Mouse (Mus musculus) NIH3T3 (cell line): ENCODE results near the gene Zkscan7.
"Not testable (repeated sequence)": the region's sequence is repeated elsewhere in the genome, so short reads cannot be mapped to it uniquely, and the experiment has no call there.

Experiments used
- DNase-seq: peaks from one replicate; pipeline ENCODE4 v3.0.0-alpha.2; 2012; ENCODE audit warnings: low read depth

The Zkscan7 gene

DNA sequence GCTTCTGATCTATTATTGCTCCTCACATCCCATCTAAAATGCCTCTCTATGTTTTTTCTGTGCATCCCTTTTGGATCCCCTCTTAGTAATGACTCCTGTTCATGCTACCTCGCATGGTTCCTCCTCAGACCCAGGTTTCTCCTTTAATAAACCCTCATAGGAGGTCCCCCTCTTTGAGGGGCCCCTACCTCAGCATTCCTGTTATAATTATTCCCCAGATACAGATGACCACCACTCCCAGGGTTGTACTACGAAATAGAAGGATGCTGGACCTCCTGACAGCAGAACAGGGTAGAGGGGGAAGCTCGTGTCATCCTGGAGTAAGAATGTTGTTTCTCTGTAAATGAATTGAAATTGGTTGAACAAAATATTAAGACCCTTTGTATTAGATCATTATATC lies at the start of gene Zkscan7:
Gene Zkscan7 (plus strand): TSS at position 301 of the 400 bp plus-strand sequence.
- DNase-seq, result no peak

DNA sequence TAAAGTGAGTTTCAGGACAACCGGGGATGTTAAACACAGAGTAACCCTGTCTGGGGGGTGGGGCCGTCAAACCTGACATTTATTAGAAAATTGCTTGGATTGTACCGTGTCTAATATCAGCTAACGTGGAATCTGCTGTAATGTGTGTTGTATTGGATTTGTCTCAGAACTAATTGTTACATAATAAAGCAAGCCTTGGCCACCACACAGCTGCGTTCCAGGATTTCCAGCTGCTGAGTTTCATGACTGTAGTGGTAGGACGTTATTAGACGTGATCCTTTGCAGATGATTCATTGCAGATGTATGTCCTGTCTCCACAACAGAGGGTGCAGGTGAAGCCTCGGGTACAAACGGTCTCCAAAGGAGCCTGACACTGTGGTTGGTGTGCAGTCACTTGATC lies 49.4 kb upstream of the Zkscan7 start:
- no peak for DNase-seq

DNA sequence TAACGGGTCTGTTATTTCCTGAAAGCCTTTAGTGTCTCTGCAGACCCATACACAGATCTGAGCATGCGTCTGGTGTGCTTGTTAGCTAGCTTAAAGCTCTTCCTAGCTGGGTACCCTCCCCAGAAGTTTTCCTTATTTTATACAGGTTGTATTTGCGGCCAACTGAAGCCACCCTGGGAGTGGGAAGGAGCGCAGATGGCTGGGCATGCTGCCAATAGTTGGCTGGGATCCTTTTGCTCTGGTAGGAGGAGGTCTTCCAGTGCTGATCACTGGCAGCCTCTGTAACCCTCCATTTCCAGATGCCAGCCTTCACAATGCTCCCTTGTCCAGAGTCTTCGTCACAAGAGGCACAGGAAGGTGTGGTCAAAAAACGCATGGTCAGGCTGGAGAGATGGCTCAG lies 48.7 kb upstream of the Zkscan7 start:
- DNase-seq, result peak; percentile 36

DNA sequence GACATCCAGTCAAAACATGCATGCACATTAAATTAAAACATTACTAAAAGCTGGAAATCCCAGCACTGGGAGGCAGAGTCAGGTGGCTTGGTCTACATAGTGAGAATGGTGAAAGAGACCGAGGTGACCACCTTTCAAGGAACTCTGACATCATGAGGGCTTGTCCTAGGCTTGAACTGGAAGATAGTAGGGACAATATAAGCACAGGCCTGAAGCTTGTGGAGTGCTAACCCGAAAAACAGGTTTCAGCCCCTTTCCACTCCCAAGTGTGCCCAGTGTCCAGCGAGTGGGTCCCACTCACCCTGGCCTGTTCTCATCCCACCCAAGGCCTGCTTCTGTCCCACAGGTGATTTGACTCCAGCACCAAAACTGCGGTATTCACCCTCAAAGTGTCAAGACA lies 48.3 kb upstream of the Zkscan7 start:
- no peak for DNase-seq

DNA sequence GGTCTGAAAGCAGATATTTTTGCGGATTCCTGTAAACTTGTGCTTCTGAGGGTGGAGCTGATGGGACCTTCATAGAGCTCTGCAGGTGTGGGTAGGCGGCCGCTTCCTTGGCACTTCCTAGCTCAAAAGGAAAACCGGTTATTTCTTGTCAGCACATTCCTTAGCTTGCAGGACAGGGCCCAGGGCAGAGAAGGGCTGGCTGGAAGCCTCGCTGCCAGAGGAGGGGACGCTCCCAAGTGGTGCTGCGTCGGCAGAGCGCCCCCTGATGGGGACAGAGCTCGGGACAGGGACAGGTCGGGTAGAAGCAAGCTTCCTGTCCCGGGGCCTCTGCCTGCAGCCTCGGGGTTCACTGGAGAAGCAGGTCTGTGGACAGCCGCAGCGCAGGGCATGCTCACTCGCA lies 47.8 kb upstream of the Zkscan7 start:
- no peak for DNase-seq

DNA sequence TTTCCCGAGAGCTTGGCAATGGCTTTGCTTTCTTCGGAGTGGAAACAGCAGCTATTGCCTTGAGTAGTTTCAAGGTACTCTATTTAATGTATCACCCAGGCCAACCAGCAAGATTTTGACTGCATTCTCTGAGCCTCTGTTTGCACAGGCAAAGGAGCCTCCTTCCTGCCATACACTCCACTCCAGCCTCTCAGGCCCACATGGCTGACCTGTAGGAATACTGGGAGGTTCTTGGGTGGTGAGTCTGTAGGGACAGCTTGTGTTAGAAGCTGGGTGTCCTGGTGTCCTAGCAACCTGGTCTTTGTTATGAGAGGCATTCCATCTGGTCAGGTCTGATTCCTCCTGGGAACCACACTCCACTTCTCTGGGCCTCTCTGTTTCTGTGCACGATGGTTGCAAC lies 41.7 kb upstream of the Zkscan7 start, which contains the start of gene Gm35549:
Gene Gm35549 (minus strand): TSS at position 276 of the 400 bp plus-strand sequence.
- DNase-seq, result no peak

DNA sequence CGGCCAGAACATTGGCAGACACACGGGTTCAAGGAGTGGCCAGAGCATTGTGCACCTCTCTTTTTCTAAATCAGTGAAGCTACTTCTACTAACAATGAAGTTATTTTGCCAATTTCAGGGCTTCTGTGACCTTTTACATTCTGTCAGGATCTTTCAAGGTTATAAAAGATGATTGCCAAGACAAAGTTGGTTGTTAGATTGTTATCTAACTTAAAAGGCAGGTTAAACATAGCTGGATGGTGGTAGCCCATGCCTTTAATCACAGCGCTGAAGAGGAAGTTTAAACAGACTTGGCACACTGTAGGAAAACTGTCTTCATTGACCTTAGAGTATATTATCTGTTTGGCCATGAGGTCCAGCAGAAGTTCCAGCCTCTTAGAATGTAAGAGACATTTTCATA lies 39.9 kb upstream of the Zkscan7 start:
- DNase-seq, result no peak

DNA sequence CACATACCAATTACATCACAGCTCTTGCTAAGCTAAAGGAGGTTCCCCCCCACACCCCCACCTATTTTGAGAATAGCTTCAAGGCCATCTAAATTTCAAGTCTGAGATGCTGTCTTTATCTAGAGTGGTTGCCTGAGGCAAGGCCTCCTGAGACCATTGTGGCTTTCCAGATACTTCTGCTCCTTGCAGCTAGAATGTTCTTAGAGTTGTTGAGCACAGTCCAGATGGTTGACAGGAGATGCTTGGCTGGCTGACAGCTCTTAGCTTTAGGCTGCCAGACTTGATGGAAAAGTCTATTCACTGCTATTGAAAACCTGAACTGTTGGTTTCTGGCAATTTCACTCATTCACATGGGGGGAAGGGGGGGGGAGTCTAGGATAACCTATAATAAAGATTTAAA lies 39.3 kb upstream of the Zkscan7 start:
- DNase-seq, result peak; percentile 78

DNA sequence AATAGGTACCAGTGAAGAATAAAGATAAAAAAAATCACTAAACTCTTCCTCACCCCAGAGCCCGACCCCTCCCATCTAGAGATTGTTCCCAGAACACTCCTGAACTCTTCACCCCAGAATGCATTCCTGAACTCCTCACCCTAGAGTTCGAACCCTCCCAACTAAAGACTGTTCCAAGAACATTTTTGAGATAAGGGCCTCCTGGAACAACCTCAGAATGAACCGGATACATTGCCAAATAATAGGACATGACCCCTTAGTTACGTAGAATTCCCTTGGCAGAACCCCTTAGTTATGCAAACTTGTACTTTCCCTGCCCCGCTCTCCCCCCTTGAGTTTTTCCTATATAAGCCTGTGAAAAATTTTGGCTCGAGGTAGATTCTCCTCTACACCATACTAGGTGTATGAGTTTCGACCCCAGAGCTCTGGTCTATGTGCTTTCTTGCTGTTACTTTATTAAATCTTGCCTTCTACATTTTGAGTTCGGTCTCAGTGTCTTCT lies 37.6 kb upstream of the Zkscan7 start:
- not testable (repeated sequence) for DNase-seq

DNA sequence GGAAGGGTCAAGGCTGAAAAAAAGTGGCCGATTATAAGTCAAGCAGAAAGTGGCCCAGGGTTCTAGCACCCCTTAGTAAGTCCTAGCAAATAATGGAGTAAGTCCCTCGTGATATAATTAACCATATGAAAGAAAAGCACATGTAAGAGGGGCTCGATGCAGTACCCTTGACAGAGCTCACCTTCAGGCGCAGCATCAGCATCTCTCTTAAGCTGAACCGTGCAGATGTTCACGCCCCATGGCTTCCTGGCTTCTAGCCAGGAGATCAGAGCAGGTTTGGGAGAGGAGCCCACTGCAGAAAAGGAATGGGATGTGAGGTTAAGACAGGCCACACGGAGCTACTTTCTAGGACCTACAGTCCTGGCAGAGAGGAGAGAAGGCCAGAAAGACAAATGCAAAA lies 31.0 kb upstream of the Zkscan7 start:
- no peak for DNase-seq

DNA sequence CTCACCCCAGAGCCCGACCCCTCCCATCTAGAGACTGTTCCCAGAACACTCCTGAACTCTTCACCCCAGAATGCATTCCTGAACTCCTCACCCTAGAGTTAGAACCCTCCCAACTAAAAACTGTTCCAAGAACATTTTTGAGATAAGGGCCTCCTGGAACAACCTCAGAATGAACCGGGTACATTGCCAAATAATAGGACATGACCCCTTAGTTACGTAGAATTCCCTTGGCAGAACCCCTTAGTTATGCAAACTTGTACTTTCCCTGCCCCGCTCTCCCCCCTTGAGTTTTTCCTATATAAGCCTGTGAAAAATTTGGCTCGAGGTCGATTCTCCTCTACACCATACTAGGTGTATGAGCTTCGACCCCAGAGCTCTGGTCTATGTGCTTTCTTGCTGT lies 30.3 kb upstream of the Zkscan7 start:
- DNase-seq, result not testable (repeated sequence)

DNA sequence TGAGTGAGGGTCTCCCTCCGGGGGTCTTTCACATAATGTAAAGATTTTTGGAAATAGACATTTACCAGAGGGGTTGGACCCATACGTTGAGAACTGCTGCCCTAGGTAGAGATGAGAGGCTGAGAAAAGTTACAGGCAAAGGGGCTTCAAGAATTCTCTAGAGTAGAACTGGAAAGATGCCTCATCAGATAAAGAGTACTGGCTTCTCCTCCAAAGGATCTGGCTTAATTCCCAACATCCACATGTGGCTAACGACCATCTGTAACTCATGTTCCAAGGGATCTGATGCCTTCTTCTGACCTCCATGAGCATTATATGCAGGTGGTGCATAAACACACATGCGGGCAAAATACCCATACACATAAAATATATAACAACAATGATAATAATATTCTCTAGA lies 29.9 kb upstream of the Zkscan7 start:
- DNase-seq, result no peak

DNA sequence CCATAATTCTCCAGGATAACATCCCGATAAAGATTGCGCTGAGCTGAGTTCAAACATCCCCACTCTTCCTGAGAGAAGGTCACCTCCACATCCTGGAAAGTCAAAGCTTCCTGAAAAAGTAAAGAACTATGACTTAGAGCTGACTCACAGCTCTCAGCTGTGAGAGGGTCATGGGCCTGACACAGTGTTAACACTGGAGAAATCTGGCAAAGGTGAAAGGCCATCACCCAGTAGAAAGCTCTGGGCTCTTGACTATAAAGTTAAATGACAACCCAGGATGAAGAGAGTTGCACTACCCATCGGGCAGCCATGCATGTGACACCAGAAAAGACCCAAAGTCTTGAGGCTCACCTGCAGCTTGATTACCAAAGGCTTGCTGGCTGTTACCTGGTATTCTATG lies 28.8 kb upstream of the Zkscan7 start:
- no peak for DNase-seq

DNA sequence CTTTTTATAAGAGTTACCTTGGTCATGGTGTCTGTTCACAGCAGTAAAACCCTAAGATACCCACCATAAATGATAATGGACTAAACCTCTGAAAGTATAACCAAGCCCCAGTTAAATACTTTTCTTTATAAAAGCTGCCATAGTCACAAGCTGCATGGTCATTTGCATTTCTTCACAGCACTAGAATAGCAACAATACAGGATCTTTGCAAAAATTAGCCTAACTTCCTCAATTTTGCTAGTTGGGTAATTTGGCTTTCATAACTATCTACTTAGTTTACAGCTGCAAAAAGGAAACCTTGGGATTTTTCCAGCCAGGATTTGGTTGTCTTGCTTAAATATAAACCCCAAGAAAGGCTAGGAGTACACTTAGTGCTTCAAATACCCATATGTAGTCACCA lies 24.7 kb upstream of the Zkscan7 start:
- DNase-seq, result no peak

DNA sequence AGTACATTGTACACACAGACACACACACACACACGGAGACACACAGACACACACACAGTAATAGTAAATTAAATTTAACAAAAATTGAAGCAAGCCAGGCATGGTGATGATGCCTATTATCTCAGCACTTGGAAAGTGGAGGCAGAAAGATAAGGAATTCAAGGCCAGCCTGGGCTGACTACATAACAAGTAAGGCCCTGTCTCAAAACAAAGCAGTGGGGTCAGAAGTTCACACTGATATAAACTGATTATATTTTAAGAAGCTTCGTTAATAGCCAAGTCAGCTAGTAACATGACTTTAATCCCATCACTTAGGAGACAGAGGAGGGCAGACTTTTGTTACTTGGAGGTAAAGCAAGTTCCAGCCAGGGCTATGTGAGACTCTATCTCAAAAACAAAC lies 21.8 kb upstream of the Zkscan7 start:
- no peak for DNase-seq

DNA sequence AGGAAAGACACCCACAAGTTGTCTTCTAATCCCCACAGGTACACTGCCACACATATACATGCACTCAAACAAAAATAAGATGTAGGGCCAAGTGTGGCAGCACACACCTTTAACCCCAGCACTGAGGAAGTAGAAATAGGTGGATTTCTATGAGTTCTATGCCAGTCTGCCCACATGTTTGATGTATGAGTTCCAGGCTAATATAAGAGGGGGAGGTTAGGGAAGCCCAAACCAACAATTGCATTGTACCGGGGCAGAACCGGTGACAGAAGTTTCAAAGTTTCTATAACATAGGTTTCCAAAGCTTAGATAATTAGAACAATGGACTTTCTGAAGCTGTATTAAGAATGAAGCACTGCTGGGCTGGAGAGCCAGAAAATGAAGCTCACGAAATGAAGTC lies 20.6 kb upstream of the Zkscan7 start:
- DNase-seq, result no peak

DNA sequence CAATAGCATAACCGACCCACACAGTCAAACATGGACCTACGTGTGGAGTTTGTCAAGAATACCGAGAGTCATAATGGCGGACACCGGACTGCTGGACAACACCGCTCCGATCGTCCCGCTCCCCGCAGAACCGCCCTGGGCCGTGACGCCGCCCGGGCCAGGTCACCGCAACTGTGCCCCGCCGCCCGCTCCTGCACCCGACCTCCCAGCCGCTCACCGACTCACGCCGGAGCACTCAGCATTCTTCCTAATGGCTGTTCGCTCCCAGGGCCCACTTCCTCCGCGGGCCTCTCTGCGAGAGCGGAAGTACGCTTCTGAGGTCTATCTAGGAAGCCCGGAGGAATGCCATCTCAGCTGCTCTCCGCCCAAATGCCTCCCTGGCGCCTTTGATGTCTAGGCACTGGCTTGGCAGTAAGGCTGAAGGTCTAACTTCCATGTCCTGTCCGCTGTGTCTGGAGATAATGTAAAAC lies 19.8 kb upstream of the Zkscan7 start, which contains the start of gene Zfp445:
Gene Zfp445 (minus strand): TSS at position 310 of the 470 bp plus-strand sequence.
- peak; percentile 88 for DNase-seq

DNA sequence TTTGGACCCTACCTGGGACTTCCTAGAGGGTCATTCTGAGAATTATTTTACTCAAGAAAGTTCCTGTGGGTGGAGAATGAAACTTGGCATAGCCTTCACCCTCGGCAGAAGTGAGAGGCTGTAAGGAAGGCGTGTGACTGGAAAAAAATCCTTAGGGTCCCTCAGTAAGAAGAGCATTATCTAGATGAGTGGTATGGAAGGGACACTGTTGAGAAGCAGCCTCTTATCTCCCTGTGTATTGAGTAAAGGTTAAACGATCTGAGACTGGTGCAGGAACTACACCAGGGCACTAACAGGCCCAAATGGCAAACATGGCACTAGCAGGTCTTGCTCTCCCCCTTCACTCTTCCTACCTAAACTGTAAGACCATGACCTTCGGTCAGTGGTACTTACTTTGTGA lies 19.3 kb upstream of the Zkscan7 start:
- no peak for DNase-seq

DNA sequence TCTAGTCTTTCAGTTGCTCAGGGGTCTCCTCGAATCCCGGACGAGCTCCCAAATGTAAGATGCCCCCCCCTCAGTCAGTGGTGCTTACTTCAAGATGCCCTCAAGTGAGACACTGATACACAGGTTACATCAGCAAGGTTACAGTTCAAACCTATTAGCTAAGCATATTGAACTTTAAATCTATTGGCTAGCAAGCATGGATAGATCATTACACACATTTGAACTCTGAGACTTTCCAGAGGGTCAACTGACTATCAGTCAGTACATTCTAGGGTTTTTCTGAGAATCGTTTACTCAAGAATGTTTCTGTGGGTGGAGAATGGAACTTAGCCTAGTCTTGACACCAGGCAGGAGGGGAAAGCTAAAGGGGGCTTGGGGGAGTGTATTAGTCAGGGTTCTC lies 12.9 kb upstream of the Zkscan7 start:
- DNase-seq, result no peak

DNA sequence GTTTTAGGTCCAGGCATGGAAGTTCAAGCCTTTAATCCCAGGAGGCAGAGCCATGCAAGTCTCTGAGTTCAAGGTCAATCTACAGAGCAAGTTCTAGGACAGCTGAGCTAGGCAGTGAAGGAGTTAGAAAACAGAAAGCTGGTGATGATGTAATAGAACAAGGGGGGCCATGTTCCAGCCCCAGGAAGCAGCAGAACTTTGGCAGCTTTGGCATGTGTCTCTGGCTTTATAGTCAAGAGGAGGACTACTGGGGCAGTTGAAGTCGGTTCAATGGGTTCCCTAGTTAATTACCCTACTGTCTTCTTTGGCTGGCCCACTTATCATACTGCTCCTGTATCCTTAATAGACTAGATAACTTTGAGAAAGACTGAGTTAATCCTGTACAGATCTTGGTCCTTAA lies 10.8 kb upstream of the Zkscan7 start:
- DNase-seq, result no peak

DNA sequence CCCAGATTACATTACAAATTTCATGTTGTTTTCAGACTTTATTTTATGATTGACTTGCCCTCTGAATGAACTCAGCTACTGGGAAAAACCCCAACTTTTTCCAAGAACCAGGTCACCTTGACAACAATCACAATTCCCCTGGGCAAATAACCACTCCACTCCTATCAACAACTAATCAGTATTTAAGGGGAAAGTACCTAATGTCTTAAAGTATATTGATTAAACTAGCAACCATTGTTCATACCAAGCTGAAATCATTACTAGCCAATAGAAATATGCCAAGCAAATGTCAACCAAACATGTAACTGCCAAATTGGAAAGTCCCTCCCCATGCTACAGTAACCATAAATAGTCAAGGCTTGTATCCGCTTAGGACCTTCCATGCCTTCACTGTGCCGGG lies 10.3 kb upstream of the Zkscan7 start:
- DNase-seq, result no peak

DNA sequence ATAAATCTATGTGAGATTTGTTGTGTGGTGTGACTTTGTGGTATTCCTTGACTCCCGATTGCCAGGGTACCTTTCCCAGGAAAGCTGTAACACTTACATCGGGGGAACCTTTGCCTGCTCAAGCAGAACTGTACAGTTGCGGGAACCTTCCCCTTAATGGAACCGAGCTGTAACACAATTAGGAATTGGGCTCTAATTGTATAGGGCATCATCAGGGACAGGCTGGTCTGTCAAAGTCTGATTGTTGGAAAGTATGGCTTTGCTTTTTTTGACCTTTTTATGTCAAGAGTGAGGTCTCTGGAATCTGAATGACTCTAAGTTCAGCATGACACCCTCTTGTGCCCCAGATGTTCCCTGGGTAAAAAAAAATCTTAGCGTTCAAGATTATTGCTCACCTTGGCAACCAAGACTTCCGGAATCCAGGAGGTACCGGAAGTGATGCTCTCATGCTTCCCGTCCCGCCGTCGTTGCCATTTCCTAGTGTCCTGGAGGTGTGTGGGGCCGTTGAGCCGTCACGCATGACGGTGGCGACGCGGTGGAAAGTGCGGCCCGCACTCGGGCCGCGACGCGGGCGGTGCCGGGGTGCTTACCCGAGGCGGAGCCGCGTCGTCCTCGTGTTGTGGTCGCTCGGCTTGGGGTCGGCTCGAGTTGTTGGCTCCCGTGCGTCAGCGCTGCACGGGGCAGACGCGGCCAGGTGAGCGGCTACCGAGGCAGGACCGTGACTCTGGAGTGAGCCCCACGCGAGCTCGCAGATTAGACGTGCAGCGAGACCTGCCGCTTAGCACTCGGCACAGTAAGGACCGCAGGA lies 1.1 kb downstream of the Zkscan7 start:
- peak; percentile 80 for DNase-seq

DNA sequence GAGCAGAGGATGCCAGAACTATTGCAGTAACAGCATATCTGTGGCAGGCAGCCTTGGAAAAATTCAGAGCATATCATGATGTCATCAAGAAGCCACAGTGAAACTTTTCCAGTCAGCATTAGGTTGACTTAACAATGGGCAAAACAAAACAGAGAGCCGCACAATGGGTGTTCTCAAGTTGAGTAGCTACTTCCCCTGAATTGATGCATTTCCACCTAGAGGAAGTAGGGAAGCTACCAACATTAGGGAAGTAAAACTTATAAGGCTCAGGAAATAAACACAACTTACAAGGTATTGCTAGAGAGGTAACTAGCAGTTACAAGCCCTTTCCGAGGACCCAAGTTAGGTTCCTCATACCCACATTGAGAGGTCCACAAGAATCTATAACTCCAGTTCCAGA lies 15.6 kb downstream of the Zkscan7 start:
- DNase-seq, result peak; percentile 9
